Mouse (Mus musculus) kidney, postnatal 0 days (tissue): ENCODE results near the gene Dgcr2. TPM values are rescaled to one million over a fixed set of nuclear protein-coding genes. Genes with fewer than 3 reads are reported as not detected.

Experiments used
- ATAC-seq: fragments of 200-750 bp; cut with Nextera tagmentation; replicated peaks from 2 replicates; pipeline ENCODE4 v1.8.0; 2017; ENCODE audit warnings: low read depth, moderate number of reproducible peaks, moderate TSS enrichment, moderate library complexity; ENCODE audit not compliant: low FRiP score
- DNase-seq: peaks from one replicate; pipeline ENCODE4 v3.0.0-alpha.2; 2016; ENCODE audit warnings: low spot score
- H3K27ac ChIP-seq: fragments of 300-500 bp; sonication (generic); 2 replicates; pipeline ENCODE4 v1.5.1; 2014; ENCODE audit warnings: mild to moderate bottlenecking
- H3K27me3 ChIP-seq: fragments of 300-500 bp; sonication (generic); 2 replicates; pipeline ENCODE4 v1.6.1; 2014; ENCODE audit warnings: low read length, mixed read lengths; ENCODE audit not compliant: insufficient read depth
- H3K36me3 ChIP-seq: fragments of 300-500 bp; sonication (generic); 2 replicates; pipeline ENCODE4 v1.6.1; 2014; ENCODE audit warnings: low read length, mixed read lengths; ENCODE audit not compliant: insufficient read depth
- H3K4me1 ChIP-seq: fragments of 300-500 bp; sonication (generic); replicated peaks from 2 replicates; pipeline ENCODE4 v1.6.1; 2014; ENCODE audit warnings: antibody characterized with exemption, low read length, mixed read lengths; ENCODE audit not compliant: insufficient read depth
- H3K4me2 ChIP-seq: fragments of 300-500 bp; sonication (generic); 2 replicates; pipeline ENCODE4 v1.6.1; 2014; ENCODE audit warnings: mild to moderate bottlenecking, low read length, moderate library complexity, mixed read lengths
- H3K4me3 ChIP-seq: fragments of 300-500 bp; sonication (generic); replicated peaks from 2 replicates; pipeline ENCODE4 v1.5.1; 2014; ENCODE audit warnings: low read depth, low read length
- H3K9ac ChIP-seq: fragments of 300-500 bp; sonication (generic); 2 replicates; pipeline ENCODE4 v1.6.1; 2014; ENCODE audit warnings: low read depth, low read length
- H3K9me3 ChIP-seq: fragments of 300-500 bp; sonication (generic); replicated peaks from 2 replicates; pipeline ENCODE4 v1.6.1; 2016; ENCODE audit warnings: low read length, inconsistent platforms, mixed read lengths
- CTCF ChIP-seq: IDR thresholded peaks from 2 replicates; pipeline ENCODE4 v1.5.1; 2016; ENCODE audit warnings: antibody characterized with exemption, low read depth, mild to moderate bottlenecking, moderate library complexity
- WGBS: fragments of 180-500 bp; shearing (Covaris S2); extraction: QIAGEN DNeasy Blood & Tissue Kit; methylation state at CpG from one replicate; pipeline ENCODE4 v1.1.7; 2014; 5-methylcytosine and 5-hydroxymethylcytosine counted together
- polyA plus RNA-seq: library from polyadenylated mRNA; unstranded; fragments of >200 nt; fragmentation: Nextera tagmentation; extraction: Ambion mirVana; gene quantifications from 2 replicates; pipeline ENCODE4 v1.2.1, GENCODE M21; 2015

Dgcr2 gene
- polyA plus RNA-seq, 1 experiment from 2014 or later, result 57.8 TPM

GRCm38 (mm10) chr16:17812120-17812519, 86.2 kb downstream of the Dgcr2 start:
- Histone ChIP-seq H3K9me3 (no peaks in the 10 kb centered on the region), H3K4me2 (no peak overlapping the region), H3K36me3 (no peaks in the 10 kb centered on the region), H3K4me3 (no peak overlapping the region), H3K4me1 (peaks cover 16% of the 10 kb centered on the region; the same call in 1 of the 2 replicates), H3K27me3 (peaks cover 4% of the 10 kb centered on the region; the same call in 1 of the 2 replicates), H3K9ac (0 out of 2 replicates have a peak overlapping the region, but pooled peaks have one; percentile 23), H3K27ac (no peak overlapping the region)
- peak; percentile 90 for TF ChIP-seq CTCF
- ATAC-seq (no peak), DNase-seq (peak; percentile 88)
- 6% methylated on average over 5 of the region's 5 CpGs for WGBS

GRCm38 (mm10) chr16:17809711-17810110, 88.7 kb downstream of the Dgcr2 start:
- Histone ChIP-seq H3K36me3 (no peaks in the 10 kb centered on the region), H3K4me2 (no peak overlapping the region), H3K4me1 (peaks cover 16% of the 10 kb centered on the region; the same call in 1 of the 2 replicates), H3K9me3 (no peaks in the 10 kb centered on the region), H3K27ac (no peak overlapping the region), H3K4me3 (no peak overlapping the region), H3K9ac (no peak overlapping the region), H3K27me3 (peaks cover 6% of the 10 kb centered on the region; the same call in 1 of the 2 replicates)
- ATAC-seq (0 out of 2 replicates have a peak, but pooled peaks have one; percentile 11), DNase-seq (peak; percentile 76)
- WGBS, result 29% methylated on average over 7 of the region's 7 CpGs
- no peak for TF ChIP-seq CTCF

GRCm38 (mm10) chr16:17809125-17809524, 89.2 kb downstream of the Dgcr2 start:
- Histone ChIP-seq H3K4me2 (no peak overlapping the region), H3K4me1 (peaks cover 22% of the 10 kb centered on the region), H3K9me3 (no peaks in the 10 kb centered on the region), H3K9ac (no peak overlapping the region), H3K36me3 (no peaks in the 10 kb centered on the region), H3K27ac (no peak overlapping the region), H3K4me3 (no peak overlapping the region), H3K27me3 (peaks cover 7% of the 10 kb centered on the region; the same call in 1 of the 2 replicates)
- DNase-seq (no peak), ATAC-seq (no peak)
- TF ChIP-seq CTCF, result no peak
- 93% methylated on average over 4 of the region's 4 CpGs for WGBS

- H3K4me1 ChIP-seq, result peaks cover 39% of the 10 kb centered on the region
- peak overlapping the region; percentile 59 for H3K9ac ChIP-seq
- no peak overlapping the region for H3K27ac ChIP-seq
- ATAC-seq (peak; percentile 62), DNase-seq (peak; percentile 83)
- no peaks in the 10 kb centered on the region for H3K9me3 ChIP-seq
- WGBS, result 9% methylated on average over 69 of the region's 73 CpGs
- peaks cover 20% of the 10 kb centered on the region for H3K27me3 ChIP-seq
- no peak for TF ChIP-seq CTCF
- H3K36me3 ChIP-seq, result no peaks in the 10 kb centered on the region
- peak overlapping the region; percentile 75 for H3K4me2 ChIP-seq
- H3K4me3 ChIP-seq, result peak overlapping the region; percentile 39
Measured at GRCm38 (mm10) chr16:17807192-17808009, 91.0 kb downstream of the Dgcr2 start.

- H3K36me3 ChIP-seq, result no peaks in the 10 kb centered on the region
- DNase-seq (peak; percentile 37), ATAC-seq (peak; percentile 22; the same call in 1 of the 2 replicates)
- peak overlapping the region; percentile 59 for H3K9ac ChIP-seq
- peak overlapping the region; percentile 39 for H3K4me3 ChIP-seq
- H3K9me3 ChIP-seq, result no peaks in the 10 kb centered on the region
- no peak for TF ChIP-seq CTCF
- H3K4me1 ChIP-seq, result peaks cover 45% of the 10 kb centered on the region
- H3K4me2 ChIP-seq, result peak overlapping the region; percentile 75
- no peak overlapping the region for H3K27ac ChIP-seq
- H3K27me3 ChIP-seq, result peaks cover 28% of the 10 kb centered on the region
- WGBS, result 18% methylated on average over 50 of the region's 50 CpGs
Measured at GRCm38 (mm10) chr16:17806581-17807191, 91.7 kb downstream of the Dgcr2 start.

- H3K4me3 ChIP-seq, result peak overlapping the region; percentile 21; the same call in 1 of the 2 replicates
- no peak for DNase-seq
- no peak for TF ChIP-seq CTCF
- H3K9me3 ChIP-seq, result no peaks in the 10 kb centered on the region
- peak overlapping the region; percentile 55; the same call in 1 of the 2 replicates for H3K4me2 ChIP-seq
- no peak for ATAC-seq
- WGBS, result 29% methylated on average over 7 of the region's 7 CpGs
- no peak overlapping the region for H3K27ac ChIP-seq
- H3K27me3 ChIP-seq, result peaks cover 29% of the 10 kb centered on the region
- H3K9ac ChIP-seq, result peak overlapping the region; percentile 19; the same call in 1 of the 2 replicates
- peaks cover 45% of the 10 kb centered on the region for H3K4me1 ChIP-seq
- no peaks in the 10 kb centered on the region for H3K36me3 ChIP-seq
Measured at GRCm38 (mm10) chr16:17804982-17805381, 93.4 kb downstream of the Dgcr2 start.
